Mouse (Mus musculus): ENCODE results near the gene Rab3ip.

GRCm38 (mm10) chr10:116896336-116897177 is 54.0 kb downstream of the Rab3ip start, which contains the start of gene Myrfl:
- TF ChIP-seq CTCF (IDR thresholded peaks at IDR 0.05; ENCODE audit: borderline replicate concordance, control insufficient read depth, extremely low read depth, insufficient read depth, low read length, poor library complexity) = no peak
- no peak for TF ChIP-seq POLR2A (IDR thresholded peaks at IDR 0.05; ENCODE audit: control insufficient read depth, extremely low read depth, insufficient read depth, low read length, poor library complexity)
